Mouse (Mus musculus) heart, adult 18-20 months (tissue): Measurements from ENCODE around the gene Ankrd36. TPM values are rescaled to one million over a fixed set of nuclear protein-coding genes. Genes with fewer than 3 reads are reported as not detected.

ENCODE experiments used
- DNase-seq, 2 experiments: peaks; one replicate each; pipeline ENCODE4 v3.0.0; 2021 to 2022; ENCODE audit warnings: mixed read lengths in 1 of 2
- total RNA-seq, 2 experiments: library from RNA; stranded (reverse); gene quantifications; 2 replicates each; pipeline ENCODE4 v1.2.3; 2021

Gene Ankrd36
- total RNA-seq, 2 experiments from 2014 or later = not detected

- DNase-seq = no peak
Observed at GRCm38 (mm10) chr11:5684283-5684682, 114.8 kb downstream of the Ankrd36 start.

DNA sequence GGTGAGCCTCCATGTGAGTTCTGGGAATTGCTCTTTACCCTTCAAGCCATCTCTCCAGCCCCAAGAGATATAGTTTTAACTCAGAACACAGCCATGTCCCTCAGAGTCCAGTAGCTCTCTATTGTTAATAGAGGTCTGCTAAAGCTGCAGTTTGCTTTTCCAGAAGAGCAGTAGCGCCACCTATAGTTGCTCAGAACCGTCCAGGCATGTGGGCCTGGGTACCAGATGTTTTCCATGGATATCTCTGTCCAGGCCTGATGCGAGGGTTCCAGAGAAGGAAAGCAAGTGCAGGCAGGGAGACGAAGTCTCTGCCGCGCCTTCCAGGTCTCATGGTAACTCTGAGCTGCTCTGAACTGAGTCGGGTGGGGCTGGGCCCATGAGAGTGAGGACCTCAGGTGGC is 122.3 kb downstream of the Ankrd36 start:
- DNase-seq = no peak

GRCm38 (mm10) chr11:5700808-5701207 is 131.3 kb downstream of the Ankrd36 start:
- DNase-seq = no peak

- no peak for DNase-seq
Observed at GRCm38 (mm10) chr11:5701300-5701699, 131.8 kb downstream of the Ankrd36 start.

DNA sequence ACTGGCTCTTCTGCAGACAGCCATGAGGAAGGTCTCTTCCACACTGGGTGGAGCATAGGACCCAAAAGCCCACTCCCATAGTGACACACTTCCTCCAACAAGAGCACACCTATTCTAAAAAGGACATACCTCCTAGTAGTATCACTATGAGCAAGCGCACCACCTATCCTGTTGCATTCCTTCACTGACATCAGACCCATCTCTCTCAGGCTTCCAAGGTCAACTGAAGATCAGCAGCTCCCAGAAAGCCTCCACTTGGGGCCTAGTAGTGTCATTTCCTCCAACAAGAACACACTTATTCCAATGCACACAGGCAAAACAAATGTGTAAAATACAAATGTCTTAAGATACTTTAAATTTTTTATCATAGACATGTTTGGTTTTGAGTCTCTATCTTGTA is 132.3 kb downstream of the Ankrd36 start:
- DNase-seq = no peak

DNA sequence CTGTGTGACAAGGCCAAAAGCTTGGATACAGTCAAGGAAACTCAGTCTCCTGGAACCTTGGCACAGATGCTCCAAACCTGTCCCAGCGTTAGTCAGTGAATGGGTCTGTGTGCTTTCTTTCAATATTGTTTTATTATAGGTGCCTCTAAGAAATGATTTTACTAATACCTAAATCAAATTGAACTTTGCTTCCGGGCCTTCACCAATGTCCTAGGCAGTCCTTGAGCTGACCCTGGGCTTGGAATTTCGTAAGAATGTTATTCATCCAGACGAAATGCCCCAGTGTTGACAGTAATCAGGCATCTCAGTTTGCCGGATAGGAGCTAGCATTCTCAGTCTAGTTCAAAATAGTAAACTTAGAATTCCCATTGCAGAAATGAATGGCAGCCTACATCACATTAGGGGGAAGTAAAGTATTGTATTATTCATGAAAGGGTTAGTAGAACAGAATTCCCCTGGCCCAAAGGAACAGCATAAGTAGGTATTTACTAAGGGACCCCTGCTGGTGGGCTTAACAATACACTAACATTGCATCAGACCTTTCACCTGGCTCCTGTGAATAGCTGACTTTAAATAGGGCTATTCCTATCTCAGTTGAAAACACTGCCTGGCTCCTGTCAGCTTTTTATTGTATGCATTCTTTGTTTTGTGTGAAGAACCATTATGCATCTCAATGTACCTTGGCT is 132.9 kb downstream of the Ankrd36 start:
- no peak for DNase-seq

- DNase-seq = no peak
Observed at GRCm38 (mm10) chr11:5702957-5703332, 133.5 kb downstream of the Ankrd36 start.

- no peak for DNase-seq
Observed at GRCm38 (mm10) chr11:5703341-5703740, 133.9 kb downstream of the Ankrd36 start.

GRCm38 (mm10) chr11:5705972-5706371 is 136.5 kb downstream of the Ankrd36 start:
- no peak for DNase-seq

GRCm38 (mm10) chr11:5706874-5707529 is 137.5 kb downstream of the Ankrd36 start:
- no peak for DNase-seq

DNA sequence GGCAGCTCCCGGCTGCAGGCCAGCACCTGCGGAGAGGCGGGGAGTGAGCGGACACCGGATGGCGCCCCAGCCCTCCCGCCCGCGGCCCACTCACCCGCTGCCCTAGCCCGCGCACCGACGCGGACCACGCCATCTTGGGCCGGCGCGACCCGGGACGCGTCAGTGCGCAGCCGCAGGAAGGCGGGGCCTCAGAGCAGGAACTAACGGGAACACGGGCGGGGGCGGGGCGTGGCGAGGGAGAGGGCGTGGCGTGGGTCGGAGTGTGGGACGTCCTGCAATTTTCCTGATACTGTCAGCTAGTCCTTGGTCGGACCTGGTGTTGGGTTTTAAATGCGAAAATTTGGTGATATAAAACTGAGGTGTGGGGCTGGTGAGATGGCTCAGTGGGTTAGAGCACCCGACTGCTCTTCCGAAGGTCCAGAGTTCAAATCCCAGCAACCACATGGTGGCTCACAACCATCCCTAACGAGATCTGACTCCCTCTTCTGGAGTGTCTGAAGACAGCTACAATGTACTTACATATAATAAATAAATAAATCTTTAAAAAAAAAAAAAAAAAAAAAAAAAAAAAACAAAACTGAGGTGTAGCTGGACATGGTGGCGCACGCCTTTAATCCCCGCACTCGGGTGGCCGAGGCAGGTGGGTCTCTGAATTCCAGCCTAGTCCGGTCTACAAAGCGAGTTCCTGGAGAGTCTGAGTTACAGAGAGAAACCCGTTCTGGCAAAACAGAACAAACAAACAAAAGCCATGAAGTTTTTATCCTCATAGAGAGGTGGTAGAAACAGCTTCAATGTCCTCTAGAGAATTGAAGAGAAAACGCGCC is 138.3 kb downstream of the Ankrd36 start:
- peak; percentile 93 to 94 for DNase-seq

DNA sequence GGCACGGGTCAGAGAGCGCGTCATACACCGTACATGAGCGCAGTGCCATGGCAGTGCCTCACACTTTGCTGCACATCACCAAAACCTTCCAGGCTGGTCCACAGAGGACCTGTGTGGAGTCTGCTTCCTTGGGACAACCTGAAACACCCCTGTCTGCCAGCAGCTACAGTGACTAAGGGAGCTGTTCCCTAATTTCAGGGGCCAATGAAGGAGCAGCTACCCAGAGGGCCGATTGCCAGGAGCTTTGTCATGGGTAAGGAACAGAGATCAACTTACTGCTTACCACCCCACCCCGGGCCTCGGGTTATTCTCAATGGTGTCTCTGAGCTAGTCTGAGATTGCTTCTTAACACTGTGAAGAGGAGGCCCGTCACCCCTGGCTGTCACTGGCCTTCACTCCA is 145.7 kb downstream of the Ankrd36 start:
- no peak for DNase-seq

DNA sequence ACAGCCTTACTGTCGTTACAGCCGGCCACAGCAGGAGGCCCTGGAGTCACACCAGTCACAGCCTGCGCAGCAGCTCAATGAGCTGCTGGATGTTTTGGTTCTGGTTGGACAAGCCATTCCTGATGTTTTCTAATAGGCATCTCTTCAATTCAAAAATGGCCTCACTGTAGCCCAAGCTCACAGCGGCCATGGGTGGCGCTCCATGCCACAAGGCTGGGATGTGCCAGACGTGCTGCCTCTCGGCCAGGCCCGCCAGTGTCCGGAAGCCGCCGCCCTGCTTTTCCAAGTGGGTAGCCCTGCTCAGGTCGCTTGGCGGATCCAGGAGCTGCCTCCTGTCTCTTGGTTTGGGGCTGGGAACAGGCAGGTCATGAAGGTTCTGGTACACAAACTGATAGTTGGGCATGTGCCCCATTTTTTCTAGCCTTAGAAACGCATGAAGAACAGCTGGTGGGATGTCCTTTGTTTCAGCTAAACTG is 146.2 kb downstream of the Ankrd36 start, which contains the start of gene Mrps24:
Gene Mrps24, minus strand, starts transcription at position 51 of the 476 bp plus-strand sequence.
- DNase-seq = no peak

DNA sequence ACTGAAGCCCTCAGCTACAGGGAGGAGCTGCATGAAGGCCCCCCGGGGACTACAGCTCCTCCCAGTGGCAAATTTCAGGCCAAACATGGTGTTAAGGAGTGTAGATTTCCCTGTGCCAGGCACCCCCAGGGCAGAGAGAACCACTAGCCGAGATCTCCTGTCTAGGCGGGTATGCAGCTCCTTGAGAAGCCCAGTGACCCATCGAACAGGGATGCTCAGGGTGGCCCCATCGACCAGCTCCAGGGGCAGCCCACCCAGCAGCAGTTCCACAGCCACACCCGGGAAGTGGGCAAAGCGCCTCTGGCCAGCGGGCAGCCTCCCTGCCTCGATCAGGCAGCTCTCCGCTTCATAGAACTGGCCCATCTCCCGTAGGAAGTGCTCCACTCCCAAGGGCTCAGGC is 146.8 kb downstream of the Ankrd36 start:
- DNase-seq = no peak

- peak; percentile 68 to 69 for DNase-seq
Observed at GRCm38 (mm10) chr11:5716938-5717705, 147.6 kb downstream of the Ankrd36 start.

DNA sequence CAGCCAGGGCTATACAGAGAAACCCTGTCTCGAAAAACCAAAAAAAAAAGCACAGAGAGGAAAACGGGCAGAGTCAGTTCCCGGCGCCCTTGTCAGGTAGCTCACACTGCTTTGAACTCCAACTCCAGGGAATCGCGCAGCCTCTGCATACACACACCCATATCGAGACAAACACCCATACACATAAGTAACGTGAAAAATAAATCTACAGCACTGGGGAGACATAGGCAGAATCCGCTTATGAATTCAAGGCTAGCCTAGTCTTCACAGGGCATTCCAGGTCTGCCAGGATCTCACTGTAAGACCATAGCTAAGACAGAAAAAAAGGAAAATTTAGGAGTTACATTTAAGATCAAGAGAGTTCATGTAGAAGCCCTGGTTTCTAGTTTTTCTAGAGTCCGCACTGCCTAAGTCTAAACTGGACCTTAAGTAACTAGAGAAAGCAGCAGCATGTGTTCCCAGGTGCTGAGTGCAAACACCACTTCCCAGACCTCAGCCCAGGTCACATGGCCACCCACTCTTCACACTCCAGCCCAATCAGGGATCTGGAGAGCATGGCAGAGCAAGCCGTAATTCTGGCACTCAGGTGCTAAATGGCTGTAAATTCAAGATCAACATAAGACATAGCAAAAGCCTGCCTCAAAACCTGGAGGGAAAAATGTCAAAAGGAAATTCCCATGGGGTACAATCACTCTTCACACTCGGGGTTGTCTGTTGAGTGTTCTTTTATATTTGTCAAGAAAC is 149.3 kb downstream of the Ankrd36 start:
- no peak for DNase-seq

GRCm38 (mm10) chr11:5729582-5729981 is 160.1 kb downstream of the Ankrd36 start:
- DNase-seq = no peak

DNA sequence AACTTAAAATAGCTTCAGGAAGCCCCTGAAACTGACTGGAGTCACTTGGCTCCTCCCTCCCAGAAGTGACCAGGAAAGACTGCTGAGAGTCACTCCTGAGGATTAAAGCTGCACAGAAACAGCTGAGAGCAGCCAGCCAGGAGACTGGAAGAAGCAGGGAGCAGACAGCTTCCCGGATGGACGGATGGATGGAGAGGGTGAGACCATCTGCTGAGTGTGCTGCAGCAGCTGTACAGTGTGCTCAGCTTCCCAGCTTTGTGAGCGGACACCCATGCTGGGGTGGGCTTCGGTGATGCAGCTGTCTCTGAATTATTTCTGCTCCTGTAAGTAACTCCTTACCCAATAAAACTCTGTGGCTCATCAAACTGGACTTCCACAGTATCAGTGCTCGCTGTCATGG is 162.9 kb downstream of the Ankrd36 start:
- DNase-seq = no peak

DNA sequence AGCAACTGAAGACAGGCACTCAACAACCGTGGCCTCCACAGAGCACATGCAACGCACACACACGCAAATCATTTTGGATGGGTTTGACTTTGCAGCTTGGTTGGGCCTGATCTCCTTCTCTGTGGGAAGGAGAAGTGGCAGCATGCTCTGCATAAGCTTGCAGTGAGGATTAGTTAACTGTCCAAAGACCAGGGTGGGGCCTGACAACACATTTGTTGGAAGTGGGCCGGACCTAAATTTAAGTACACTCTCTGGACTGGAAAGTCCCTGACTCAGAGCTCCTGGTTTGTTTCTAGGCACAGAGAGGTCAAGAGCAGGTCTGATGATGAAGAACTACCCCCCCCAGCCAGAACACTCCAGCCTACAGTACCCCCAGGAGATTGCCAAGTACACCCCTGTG is 164.8 kb downstream of the Ankrd36 start:
- peak; percentile 39 to 65 for DNase-seq

DNA sequence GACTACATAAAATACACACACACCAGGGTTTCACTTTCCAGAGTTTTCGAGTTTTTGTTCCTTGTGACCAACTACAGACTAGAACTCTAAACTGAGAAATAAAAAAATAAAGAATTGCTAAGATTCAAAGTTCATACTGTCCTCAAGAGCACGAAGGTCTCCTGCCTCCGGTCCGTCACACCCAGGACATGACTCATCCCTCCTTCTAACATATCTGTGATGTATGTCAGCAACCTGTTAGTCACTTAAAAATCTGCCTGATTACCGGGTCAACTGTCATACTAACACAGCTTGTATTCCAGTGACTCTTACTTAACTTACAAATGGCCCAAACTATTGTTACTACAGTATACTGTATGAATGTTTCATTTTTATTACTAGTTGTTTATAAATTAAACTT is 167.7 kb downstream of the Ankrd36 start:
- DNase-seq = no peak
